Mouse (Mus musculus) myocyte (in vitro differentiated cells): ENCODE data around the gene Tanc1. TPM values are rescaled to one million over a fixed set of nuclear protein-coding genes. Genes with fewer than 3 reads are reported as not detected.

ENCODE experiments used
- H3K27me3 ChIP-seq: one replicate; pipeline ENCODE4 v1.6.1; 2011; ENCODE audit not compliant: control insufficient read depth, insufficient read depth, insufficient read length
- H3K36me3 ChIP-seq: one replicate; pipeline ENCODE4 v1.6.1; 2011; ENCODE audit not compliant: control insufficient read depth, insufficient read depth
- H3K4me2 ChIP-seq: one replicate; pipeline ENCODE4 v1.6.1; 2011; ENCODE audit warnings: low read depth, control low read depth
- H3K4me3 ChIP-seq: one replicate; pipeline ENCODE4 v1.5.1; 2011; ENCODE audit warnings: mild to moderate bottlenecking, control low read depth, moderate library complexity
- H3K79me2 ChIP-seq: one replicate; pipeline ENCODE4 v1.6.1; 2011; ENCODE audit not compliant: control insufficient read depth, insufficient read depth
- H3ac ChIP-seq: one replicate; pipeline ENCODE4 v1.6.1; 2011; ENCODE audit not compliant: control insufficient read depth, insufficient read length
- CEBPB ChIP-seq: IDR thresholded peaks from 2 replicates; pipeline ENCODE4 v1.6.1; 2011; ENCODE audit warnings: mild to moderate bottlenecking, moderate library complexity; ENCODE audit not compliant: poor library complexity, insufficient read depth, severe bottlenecking
- E2F4 ChIP-seq: IDR thresholded peaks from one replicate; pipeline ENCODE4 v1.6.1; 2011; ENCODE audit warnings: mild to moderate bottlenecking, control low read depth, moderate library complexity; ENCODE audit not compliant: insufficient read depth
- MAX ChIP-seq: IDR thresholded peaks from one replicate; pipeline ENCODE4 v1.6.1; 2011; ENCODE audit warnings: low read depth, mild to moderate bottlenecking, control low read depth
- MYOD1 ChIP-seq, 3 experiments: IDR thresholded peaks; one replicate each; pipeline ENCODE4 v1.6.1; 2011; ENCODE audit warnings: control low read depth in 2 of 3, low read depth in 2 of 3, mild to moderate bottlenecking in 2 of 3, moderate library complexity in 1 of 3; ENCODE audit not compliant: insufficient read length in 2 of 3, control insufficient read depth in 1 of 3
- MYOG ChIP-seq, 3 experiments: IDR thresholded peaks; one replicate each; pipeline ENCODE4 v1.6.1; 2011; ENCODE audit warnings: control low read depth in 2 of 3, low read depth in 2 of 3, mild to moderate bottlenecking in 2 of 3; ENCODE audit not compliant: insufficient read length in 2 of 3, control insufficient read depth in 1 of 3, insufficient read depth in 1 of 3
- POLR2A ChIP-seq: IDR thresholded peaks from one replicate; pipeline ENCODE4 v1.6.1; 2011; ENCODE audit warnings: low read depth, mild to moderate bottlenecking, control low read depth, moderate library complexity; ENCODE audit not compliant: insufficient read length
- POLR2AphosphoS2 ChIP-seq: IDR thresholded peaks from one replicate; pipeline ENCODE4 v1.6.1; 2011; ENCODE audit warnings: low read depth, control low read depth; ENCODE audit not compliant: insufficient read length
- REST ChIP-seq: IDR thresholded peaks from one replicate; pipeline ENCODE4 v1.6.1; 2011; ENCODE audit warnings: mild to moderate bottlenecking, control low read depth, moderate library complexity; ENCODE audit not compliant: insufficient read depth, insufficient read length
- SRF ChIP-seq: IDR thresholded peaks from one replicate; pipeline ENCODE4 v1.6.1; 2011; ENCODE audit warnings: low read depth; ENCODE audit not compliant: control insufficient read depth, insufficient read length
- TCF12 ChIP-seq: IDR thresholded peaks from one replicate; pipeline ENCODE4 v1.6.1; 2011; ENCODE audit warnings: mild to moderate bottlenecking, control low read depth; ENCODE audit not compliant: poor library complexity, insufficient read depth, severe bottlenecking
- TCF3 ChIP-seq: IDR thresholded peaks from one replicate; pipeline ENCODE4 v1.6.1; 2011; ENCODE audit warnings: low read depth, control low read depth; ENCODE audit not compliant: insufficient read length
- USF1 ChIP-seq: IDR thresholded peaks from one replicate; pipeline ENCODE4 v1.6.1; 2011; ENCODE audit warnings: low read depth, mild to moderate bottlenecking, control low read depth, moderate library complexity
- polyA plus RNA-seq: library from polyadenylated mRNA; unstranded; fragments of >200 nt; fragmentation: generic; extraction: Trizol; gene quantifications from one replicate; pipeline ENCODE4 v1.2.1, GENCODE M21; 2012; ENCODE audit warnings: missing spikeins

Gene Tanc1
- polyA plus RNA-seq, 1 experiment: 24.7 TPM

GRCm38 (mm10) chr2:59712484-59712883, 100.6 kb downstream of the Tanc1 start:
- no peak overlapping the region for H3ac ChIP-seq
- TF ChIP-seq TCF12: no peak
- no peak for TF ChIP-seq MAX
- no peak for TF ChIP-seq TCF3
- TF ChIP-seq USF1: no peak
- TF ChIP-seq POLR2AphosphoS2: no peak
- no peak for TF ChIP-seq MYOG (IDR thresholded peaks at IDR 0.05; ENCODE audit: control insufficient read depth in 1 of 3, insufficient read depth in 1 of 3, insufficient read length in 2 of 3, low read depth in 2 of 3)
- no peaks in the 10 kb centered on the region for H3K27me3 ChIP-seq
- no peak overlapping the region for H3K4me3 ChIP-seq
- peaks cover 4% of the 10 kb centered on the region for H3K36me3 ChIP-seq
- peaks cover 90% of the 10 kb centered on the region for H3K79me2 ChIP-seq
- H3K4me2 ChIP-seq: no peak overlapping the region

- H3ac ChIP-seq: no peak overlapping the region
- H3K4me3 ChIP-seq: no peak overlapping the region
- H3K4me2 ChIP-seq: no peak overlapping the region
- peaks cover 6% of the 10 kb centered on the region for H3K36me3 ChIP-seq
- peaks cover 84% of the 10 kb centered on the region for H3K79me2 ChIP-seq
- H3K27me3 ChIP-seq: no peaks in the 10 kb centered on the region
- TF ChIP-seq POLR2A: no peak
- no peak for TF ChIP-seq MYOD1 (IDR thresholded peaks at IDR 0.05; ENCODE audit: control insufficient read depth in 1 of 3, insufficient read length in 2 of 3, low read depth in 2 of 3)
- no peak for TF ChIP-seq CEBPB
- no peak for TF ChIP-seq MAX
- TF ChIP-seq REST: no peak
- no peak for TF ChIP-seq E2F4
- no peak for TF ChIP-seq SRF
Observed at GRCm38 (mm10) chr2:59713626-59714556, 102.0 kb downstream of the Tanc1 start.

GRCm38 (mm10) chr2:59714992-59715391, 103.2 kb downstream of the Tanc1 start:
- TF ChIP-seq TCF12 (no peak), MAX (no peak), E2F4 (no peak), MYOD1 (IDR thresholded peaks at IDR 0.05; ENCODE audit: control insufficient read depth in 1 of 3, insufficient read length in 2 of 3, low read depth in 2 of 3) (no peak), REST (no peak), POLR2A (no peak), MYOG (IDR thresholded peaks at IDR 0.05; ENCODE audit: control insufficient read depth in 1 of 3, insufficient read depth in 1 of 3, insufficient read length in 2 of 3, low read depth in 2 of 3) (no peak), SRF (no peak), CEBPB (no peak), TCF3 (no peak), POLR2AphosphoS2 (no peak), USF1 (no peak)
- peaks cover 91% of the 10 kb centered on the region for H3K79me2 ChIP-seq
- no peak overlapping the region for H3K4me3 ChIP-seq
- H3K4me2 ChIP-seq: no peak overlapping the region
- H3K36me3 ChIP-seq: peaks cover 6% of the 10 kb centered on the region
- no peak overlapping the region for H3ac ChIP-seq
- no peaks in the 10 kb centered on the region for H3K27me3 ChIP-seq

GRCm38 (mm10) chr2:59716461-59716860, 104.6 kb downstream of the Tanc1 start:
- Histone ChIP-seq H3K27me3 (no peaks in the 10 kb centered on the region), H3K36me3 (peaks cover 6% of the 10 kb centered on the region), H3K4me2 (no peak overlapping the region), H3K79me2 (peaks cover 88% of the 10 kb centered on the region), H3ac (no peak overlapping the region), H3K4me3 (no peak overlapping the region)
- TF ChIP-seq POLR2A (no peak), MAX (no peak), MYOG (IDR thresholded peaks at IDR 0.05; ENCODE audit: control insufficient read depth in 1 of 3, insufficient read depth in 1 of 3, insufficient read length in 2 of 3, low read depth in 2 of 3) (no peak), REST (no peak), CEBPB (no peak), USF1 (no peak), SRF (no peak), TCF3 (no peak), MYOD1 (IDR thresholded peaks at IDR 0.05; ENCODE audit: control insufficient read depth in 1 of 3, insufficient read length in 2 of 3, low read depth in 2 of 3) (no peak), E2F4 (no peak), POLR2AphosphoS2 (no peak), TCF12 (no peak)
